Mouse (Mus musculus): ENCODE results near the gene Nid1. TPM values are rescaled to one million over a fixed set of nuclear protein-coding genes. Genes with fewer than 3 reads are reported as not detected.
A peak's percentile ranks its signal among the peaks of the same experiment; 100 is the strongest.
"Not testable (repeated sequence)": the region's sequence is repeated elsewhere in the genome, so short reads cannot be mapped to it uniquely, and the experiment has no call there.

Gene Nid1
- polyA plus RNA-seq, 1 experiment from 2014 or later = 0.50 TPM

DNA sequence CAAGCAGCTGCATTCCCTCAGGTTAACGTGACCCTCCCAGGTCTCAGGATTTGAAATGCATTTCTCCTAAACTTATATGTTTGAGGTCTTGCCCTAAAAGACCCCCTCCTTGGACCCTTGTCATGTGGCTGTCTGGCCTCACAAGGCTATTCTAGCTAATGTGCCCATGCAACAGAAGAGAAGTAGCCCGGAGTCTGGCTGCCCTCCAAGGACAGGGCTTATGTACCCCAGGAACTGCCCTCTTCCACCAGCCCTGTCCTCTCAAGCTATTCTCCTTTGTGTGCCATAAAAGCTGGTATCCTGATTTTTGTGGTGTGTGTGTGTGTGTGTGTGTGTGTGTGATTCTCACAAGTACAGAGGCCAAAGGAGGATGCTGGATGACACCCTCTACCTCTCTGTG lies 87.9 kb downstream of the Nid1 start:
- DNase-seq (ENCODE audit: low read depth, low spot score) (no peak), ATAC-seq (no peak)
- CTCF ChIA-PET = interaction anchor here (1.2 to 3.7 kb wide), 4 partner anchors 9 to 117 kb away, joined by 3 to 18 read pairs (median 6); no protein-coding TSS in a partner anchor
- in situ Hi-C loops (cut with MboI; ENCODE audit: low pct_unique_long_range_greater_than_20kb) = no loop called here
- no peak for TF ChIP-seq CTCF (IDR thresholded peaks at IDR 0.05)
- POLR2A ChIA-PET = no interaction called here
- no peaks in the 10 kb centered on the region for H3K27me3 ChIP-seq

DNA sequence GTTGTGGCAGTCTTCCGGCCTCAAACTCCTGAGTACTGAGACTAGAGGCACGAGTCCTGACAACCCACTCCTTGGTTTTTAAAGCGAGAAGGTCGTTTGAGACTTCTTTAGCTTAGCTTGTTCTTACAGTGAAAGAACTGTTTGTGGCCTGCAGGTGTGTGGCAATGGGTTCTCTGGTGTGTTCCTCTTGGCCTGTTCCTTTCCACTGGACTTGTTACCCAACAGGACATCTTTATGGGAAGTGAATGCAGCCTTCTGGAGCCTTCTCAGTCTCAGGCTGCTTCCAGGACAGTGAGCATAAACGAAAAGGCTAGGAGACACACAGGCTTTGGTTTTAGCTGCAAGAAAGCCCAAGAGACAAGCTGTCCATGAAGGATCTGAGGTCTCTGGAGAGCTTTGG lies 88.5 kb downstream of the Nid1 start:
- DNase-seq (ENCODE audit: low read depth, low spot score) = no peak
- no peak for TF ChIP-seq CTCF (IDR thresholded peaks at IDR 0.05)
- no peaks in the 10 kb centered on the region for H3K27me3 ChIP-seq
- in situ Hi-C loops (cut with MboI; ENCODE audit: low pct_unique_long_range_greater_than_20kb) = no loop called here
- no peak for ATAC-seq
- POLR2A ChIA-PET = interaction anchor here (0.6 kb wide), 1 partner anchor 50 kb away, joined by 4 read pairs; no protein-coding TSS in a partner anchor
- CTCF ChIA-PET = interaction anchor here (0.7 to 3.7 kb wide), 6 partner anchors 10 to 58 kb away, joined by 3 to 18 read pairs (median 4); no protein-coding TSS in a partner anchor

DNA sequence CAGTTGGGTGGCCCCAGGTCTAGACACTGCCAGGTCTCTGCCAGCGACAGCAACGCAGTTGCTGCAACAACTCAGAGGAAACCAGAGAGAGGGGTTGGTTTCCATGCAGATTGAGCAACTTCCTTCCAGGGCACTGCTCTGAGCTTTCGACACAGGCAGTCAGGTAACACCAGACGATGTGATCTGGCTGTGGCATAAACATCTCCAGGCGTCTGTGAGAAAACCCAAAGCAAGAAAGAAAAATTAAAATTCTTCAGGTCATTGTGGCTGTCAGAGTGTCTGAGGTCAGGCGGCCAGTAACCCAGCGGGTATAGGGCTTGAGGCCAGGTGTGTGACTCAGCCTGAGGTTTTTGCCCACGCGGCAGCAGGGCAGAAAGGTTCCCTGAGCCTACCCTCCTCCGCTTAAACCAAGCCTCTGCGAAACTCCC lies 91.8 kb downstream of the Nid1 start:
- in situ Hi-C loops (cut with MboI; ENCODE audit: low pct_unique_long_range_greater_than_20kb) = no loop called here
- POLR2A ChIA-PET = interaction anchor here (1.0 to 1.2 kb wide), 2 partner anchors 8 to 10 kb away, joined by 3 to 4 read pairs; no protein-coding TSS in a partner anchor
- DNase-seq (ENCODE audit: low read depth, low spot score) = peak; percentile 96
- TF ChIP-seq CTCF (IDR thresholded peaks at IDR 0.05) = no peak
- CTCF ChIA-PET = interaction anchor here (1.0 to 1.1 kb wide), 2 partner anchors 63 to 93 kb away, joined by 3 read pairs; no protein-coding TSS in a partner anchor
- ATAC-seq = peak; percentile 95
- H3K27me3 ChIP-seq = no peaks in the 10 kb centered on the region

DNA sequence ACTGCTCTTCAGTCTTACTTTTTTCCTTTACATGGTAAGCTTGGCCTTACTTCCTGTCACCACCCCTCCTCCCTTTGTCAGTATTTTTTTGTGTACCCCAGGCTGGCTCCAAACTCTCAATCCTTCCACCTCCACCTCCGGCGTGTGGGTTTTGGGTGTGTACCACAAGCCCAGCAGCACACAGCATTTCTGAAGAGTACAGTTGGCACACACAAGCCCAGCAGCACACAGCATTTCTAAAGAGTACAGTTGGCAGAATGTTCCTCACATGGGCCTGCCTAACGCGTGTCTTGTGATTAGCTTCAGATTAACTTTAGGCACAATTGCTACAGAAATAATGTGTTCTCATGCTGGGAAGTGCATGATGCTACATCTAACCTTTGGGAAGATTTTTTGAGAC lies 93.6 kb downstream of the Nid1 start:
- no peaks in the 10 kb centered on the region for H3K27me3 ChIP-seq
- ChIA-PET CTCF (no interaction called here), POLR2A (no interaction called here)
- ATAC-seq (no peak), DNase-seq (ENCODE audit: low read depth, low spot score) (no peak)
- in situ Hi-C loops (cut with MboI; ENCODE audit: low pct_unique_long_range_greater_than_20kb) = no loop called here
- no peak for TF ChIP-seq CTCF (IDR thresholded peaks at IDR 0.05)

DNA sequence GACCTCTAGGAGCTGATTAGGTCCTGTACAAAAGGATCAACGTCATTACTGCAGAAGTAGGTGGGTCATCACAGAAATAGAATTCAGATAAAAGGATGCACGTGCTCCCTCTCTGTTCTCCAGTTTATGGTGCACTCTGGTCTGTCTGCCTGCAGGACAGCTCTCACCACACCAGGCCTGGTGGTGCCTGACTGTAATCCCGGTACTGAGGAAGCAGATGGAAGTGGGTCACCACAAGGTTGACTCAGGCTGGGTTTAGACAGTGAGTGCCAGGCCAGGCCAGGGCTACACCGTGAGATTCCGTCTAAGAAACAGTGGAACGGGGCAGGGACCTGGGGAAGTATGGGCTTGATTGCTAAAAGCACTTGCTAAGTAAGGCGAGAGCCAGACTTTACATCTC lies 94.6 kb downstream of the Nid1 start:
- POLR2A ChIA-PET = no interaction called here
- CTCF ChIA-PET = no interaction called here
- DNase-seq (ENCODE audit: low read depth, low spot score) (no peak), ATAC-seq (no peak)
- TF ChIP-seq CTCF (IDR thresholded peaks at IDR 0.05) = no peak
- in situ Hi-C loops (cut with MboI; ENCODE audit: low pct_unique_long_range_greater_than_20kb) = no loop called here
- H3K27me3 ChIP-seq = no peaks in the 10 kb centered on the region

DNA sequence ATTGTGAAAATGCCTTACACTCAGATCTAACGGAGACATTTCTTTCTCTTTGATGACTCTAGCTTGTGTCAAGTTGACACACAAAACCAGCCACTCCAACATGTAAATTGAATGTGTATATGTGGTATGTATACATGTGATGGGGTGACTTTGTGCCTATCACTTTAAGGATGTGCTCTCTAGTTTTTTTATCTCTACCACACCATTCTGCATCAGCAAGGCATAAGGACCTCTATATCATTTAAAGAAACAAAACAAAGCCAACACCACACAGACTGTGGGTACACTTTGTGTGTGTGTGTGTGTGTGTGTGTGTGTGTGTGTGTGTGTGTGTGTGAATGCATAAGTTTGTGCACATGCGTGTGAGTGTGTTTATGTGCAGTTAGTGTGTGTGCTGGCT lies 99.2 kb downstream of the Nid1 start:
- POLR2A ChIA-PET = no interaction called here
- CTCF ChIA-PET = interaction anchor here (3.8 kb wide), 1 partner anchor 11 kb away, joined by 10 read pairs; no protein-coding TSS in a partner anchor
- H3K27me3 ChIP-seq = no peaks in the 10 kb centered on the region
- ATAC-seq (no peak), DNase-seq (ENCODE audit: low read depth, low spot score) (no peak)
- in situ Hi-C loops (cut with MboI; ENCODE audit: low pct_unique_long_range_greater_than_20kb) = loop anchor here (5.0 kb wide), 1 partner anchor 36 kb away; no protein-coding TSS in a partner anchor
- no peak for TF ChIP-seq CTCF (IDR thresholded peaks at IDR 0.05)

DNA sequence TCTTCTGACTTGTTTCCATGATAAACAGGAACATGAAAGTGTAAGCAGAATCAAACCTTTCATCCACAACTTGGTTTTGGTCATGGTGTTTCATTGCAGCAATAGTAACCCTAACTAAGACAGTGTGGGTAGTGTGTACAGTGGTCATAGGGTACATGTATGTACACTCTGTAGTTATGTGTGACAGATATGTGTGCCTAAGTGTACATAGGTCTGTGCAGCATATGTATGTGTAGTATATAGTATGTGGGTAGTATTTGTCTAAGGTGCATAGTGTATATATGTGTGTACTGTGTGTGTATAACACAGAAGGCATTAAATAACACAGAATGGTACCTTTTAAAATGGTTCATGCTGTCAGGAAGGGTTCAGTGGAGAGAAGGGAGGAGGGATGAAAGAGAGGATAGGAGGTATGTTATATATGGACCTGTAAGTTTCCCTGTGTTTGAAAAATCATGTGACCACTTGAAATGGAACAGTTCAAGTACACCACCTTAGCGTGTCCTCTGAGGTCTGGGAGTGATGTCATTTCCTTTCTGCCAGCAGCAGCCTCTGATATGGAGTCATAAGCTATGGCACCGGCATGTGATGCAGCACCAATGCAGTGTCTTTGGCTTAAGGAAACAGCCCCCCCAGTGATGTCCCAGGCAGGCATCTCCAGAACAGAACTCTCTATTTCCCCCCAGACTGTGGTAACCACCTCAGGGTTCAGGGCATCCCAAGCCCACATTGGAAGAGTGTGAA lies 100.1 kb downstream of the Nid1 start:
- ATAC-seq (no peak), DNase-seq (ENCODE audit: low read depth, low spot score) (no peak)
- no peaks in the 10 kb centered on the region for H3K27me3 ChIP-seq
- POLR2A ChIA-PET = no interaction called here
- no peak for TF ChIP-seq CTCF (IDR thresholded peaks at IDR 0.05)
- CTCF ChIA-PET = interaction anchor here (1.6 to 3.8 kb wide), 4 partner anchors 10 to 78 kb away, joined by 3 to 10 read pairs (median 7); no protein-coding TSS in a partner anchor
- in situ Hi-C loops (cut with MboI; ENCODE audit: low pct_unique_long_range_greater_than_20kb) = loop anchor here (5.0 kb wide), 1 partner anchor 35 kb away; no protein-coding TSS in a partner anchor

DNA sequence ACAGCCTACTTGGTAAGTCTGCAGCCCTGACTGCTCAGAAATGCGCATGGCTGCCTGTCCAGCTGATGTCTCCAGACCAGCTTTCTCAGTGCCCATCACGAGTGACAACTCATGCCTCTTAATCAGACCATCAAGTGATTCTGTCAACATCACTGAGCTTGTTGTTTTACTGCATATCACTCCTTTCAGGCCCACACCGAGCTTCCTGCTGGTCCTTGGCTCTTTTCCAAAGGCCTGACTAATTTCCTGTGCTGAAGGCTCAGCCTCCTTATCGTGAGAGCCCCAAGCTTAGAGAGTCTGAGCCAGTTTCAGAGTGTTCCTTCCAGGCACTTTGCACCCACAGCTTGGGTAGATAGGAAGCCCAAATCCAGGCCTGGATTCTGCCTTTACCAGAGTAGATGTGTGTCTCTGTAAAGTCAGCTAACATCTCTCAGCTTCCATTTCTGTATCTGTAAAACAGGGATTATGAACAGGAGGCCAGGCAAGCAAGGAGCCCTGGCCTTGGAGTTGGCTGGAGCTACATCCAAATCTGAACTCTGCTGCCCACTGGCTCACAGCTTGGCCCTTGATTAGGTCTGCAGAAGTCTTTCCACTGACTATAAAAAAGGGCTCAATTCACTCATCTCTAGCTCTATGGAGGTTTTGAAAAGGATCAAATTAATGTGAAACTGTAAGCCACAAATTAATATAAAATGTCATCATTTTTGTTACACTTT lies 101.4 kb downstream of the Nid1 start:
- TF ChIP-seq CTCF (IDR thresholded peaks at IDR 0.05) = no peak
- POLR2A ChIA-PET = interaction anchor here (0.5 to 1.4 kb wide), 3 partner anchors 8 to 527 kb away, joined by 3 to 4 read pairs (median 4); no protein-coding TSS in a partner anchor
- CTCF ChIA-PET = interaction anchor here (1.6 to 3.8 kb wide), 4 partner anchors 9 to 77 kb away, joined by 3 to 10 read pairs (median 7); no protein-coding TSS in a partner anchor
- peak; percentile 98 for ATAC-seq
- H3K27me3 ChIP-seq = no peaks in the 10 kb centered on the region
- in situ Hi-C loops (cut with MboI; ENCODE audit: low pct_unique_long_range_greater_than_20kb) = loop anchor here (5.0 kb wide), 1 partner anchor 34 kb away; no protein-coding TSS in a partner anchor
- DNase-seq (ENCODE audit: low read depth, low spot score) = peak; percentile 96

DNA sequence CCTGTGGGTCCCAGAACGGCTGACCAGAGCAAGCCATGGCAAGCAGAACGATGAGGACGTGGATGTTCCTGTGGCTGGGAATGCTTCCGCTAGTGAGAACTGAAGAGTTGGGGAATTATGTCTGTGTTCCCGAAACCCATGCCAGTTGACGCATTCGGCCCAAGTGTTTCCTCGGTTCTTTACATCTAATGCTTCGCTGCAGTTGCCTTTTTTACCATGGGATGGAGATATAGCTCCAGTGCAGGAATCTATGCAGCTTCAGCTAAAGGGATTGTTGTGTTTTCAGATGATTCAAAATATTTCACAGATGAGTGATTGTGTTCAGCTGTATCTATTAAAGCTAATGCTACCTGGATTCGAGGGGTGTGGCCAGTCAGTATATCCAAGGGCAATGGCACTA lies 105.7 kb downstream of the Nid1 start:
- ATAC-seq; CTCF ChIA-PET; POLR2A ChIA-PET; in situ Hi-C loops (cut with MboI; ENCODE audit: low pct_unique_long_range_greater_than_20kb); DNase-seq (ENCODE audit: low read depth, low spot score); H3K27me3 ChIP-seq: not testable (repeated sequence)

DNA sequence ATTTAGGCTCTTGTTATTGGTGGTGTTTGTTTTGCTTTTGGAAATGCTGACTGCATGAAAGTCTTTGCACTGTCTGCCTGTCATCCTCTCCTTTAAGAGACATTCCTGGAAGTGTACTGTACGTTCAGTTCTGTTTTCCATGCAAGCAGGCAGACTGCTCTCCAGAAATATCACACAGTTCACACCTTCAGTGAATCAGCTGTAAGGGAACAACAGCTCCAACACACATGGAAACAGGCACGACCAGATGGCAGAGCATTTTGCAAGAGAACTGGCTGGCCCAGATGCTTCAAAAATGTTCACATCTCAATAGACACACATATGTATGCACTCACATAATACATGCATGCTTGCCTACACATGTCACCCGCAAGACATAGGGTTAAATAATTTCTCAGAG lies 109.4 kb downstream of the Nid1 start:
- H3K27me3 ChIP-seq = no peaks in the 10 kb centered on the region
- ChIA-PET CTCF (interaction anchor here (1.0 to 1.8 kb wide), 6 partner anchors 9 to 30 kb away, joined by 3 to 10 read pairs (median 4); no protein-coding TSS in a partner anchor), POLR2A (interaction anchor here (0.6 kb wide), 1 partner anchor 8 kb away, joined by 3 read pairs; no protein-coding TSS in a partner anchor)
- no peak for TF ChIP-seq CTCF (IDR thresholded peaks at IDR 0.05)
- ATAC-seq = no peak
- in situ Hi-C loops (cut with MboI; ENCODE audit: low pct_unique_long_range_greater_than_20kb) = no loop called here
- DNase-seq (ENCODE audit: low read depth, low spot score) = no peak
